Mouse (Mus musculus): ENCODE results near the gene Med22. TPM values are rescaled to one million over a fixed set of nuclear protein-coding genes. Genes with fewer than 3 reads are reported as not detected.
"Not testable (repeated sequence)": the region's sequence is repeated elsewhere in the genome, so short reads cannot be mapped to it uniquely, and the experiment has no call there.

Med22 gene
- polyA plus RNA-seq, 1 experiment = 46.5 TPM

- TF ChIP-seq POLR2A (IDR thresholded peaks at IDR 0.05; ENCODE audit: control insufficient read depth, extremely low read depth, insufficient read depth, low read length, poor library complexity) (no peak), CTCF (IDR thresholded peaks at IDR 0.05; ENCODE audit: borderline replicate concordance, control insufficient read depth, extremely low read depth, insufficient read depth, low read length, poor library complexity) (no peak)
- Histone ChIP-seq H3K36me3 (ENCODE audit: control insufficient read depth, insufficient read depth, low read length) (peaks cover 78% of the 10 kb centered on the region), H3K4me1 (replicated peaks; ENCODE audit: control insufficient read depth, insufficient read depth, low read length) (no peaks in the 10 kb centered on the region), H3K27ac (ENCODE audit: control insufficient read depth, insufficient read depth, low read length) (no peak overlapping the region), H3K4me3 (ENCODE audit: control insufficient read depth, insufficient read depth, low read length) (no peak overlapping the region), H3K27me3 (ENCODE audit: control insufficient read depth, insufficient read depth, low read length) (no peaks in the 10 kb centered on the region)
- 91% methylated on average over 4 of the region's 4 CpGs for WGBS
- no peak for DNase-seq
Measured at GRCm38 (mm10) chr2:26895898-26896297, 14.6 kb downstream of the Med22 start.

- not testable (repeated sequence) for DNase-seq; H3K27me3 ChIP-seq (ENCODE audit: control insufficient read depth, insufficient read depth, low read length); H3K27ac ChIP-seq (ENCODE audit: control insufficient read depth, insufficient read depth, low read length); H3K4me3 ChIP-seq (ENCODE audit: control insufficient read depth, insufficient read depth, low read length); H3K4me1 ChIP-seq (replicated peaks; ENCODE audit: control insufficient read depth, insufficient read depth, low read length)
- peaks cover 17% of the 10 kb centered on the region for H3K36me3 ChIP-seq (ENCODE audit: control insufficient read depth, insufficient read depth, low read length)
- WGBS = 92% methylated on average over 4 of the region's 4 CpGs
Measured at GRCm38 (mm10) chr2:26886170-26886569, 24.3 kb downstream of the Med22 start.

DNA sequence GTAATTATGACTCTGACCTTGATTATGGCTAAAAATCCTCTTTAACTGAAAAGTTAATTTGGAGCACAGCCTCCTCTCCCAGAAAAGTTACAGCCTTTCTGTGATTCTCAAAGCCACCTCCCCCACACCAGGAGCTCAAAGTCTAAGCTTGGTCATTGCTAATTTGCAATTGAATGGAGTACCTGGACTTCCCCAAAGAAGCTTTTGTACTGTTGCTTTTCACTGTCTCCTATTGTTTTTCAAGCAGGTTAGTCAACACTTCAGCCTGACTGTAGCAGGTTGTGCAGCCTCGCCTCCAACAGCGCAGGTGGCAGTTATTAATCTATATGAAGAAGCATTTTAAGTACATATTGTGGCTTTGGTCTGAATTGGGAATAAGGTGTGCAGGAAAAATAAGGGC lies 24.9 kb downstream of the Med22 start:
- WGBS = 98% methylated on average over 2 of the region's 2 CpGs
- not testable (repeated sequence) for H3K27ac ChIP-seq (ENCODE audit: control insufficient read depth, insufficient read depth, low read length); H3K4me1 ChIP-seq (replicated peaks; ENCODE audit: control insufficient read depth, insufficient read depth, low read length); DNase-seq; H3K4me3 ChIP-seq (ENCODE audit: control insufficient read depth, insufficient read depth, low read length); H3K27me3 ChIP-seq (ENCODE audit: control insufficient read depth, insufficient read depth, low read length)
- peaks cover 12% of the 10 kb centered on the region for H3K36me3 ChIP-seq (ENCODE audit: control insufficient read depth, insufficient read depth, low read length)

DNA sequence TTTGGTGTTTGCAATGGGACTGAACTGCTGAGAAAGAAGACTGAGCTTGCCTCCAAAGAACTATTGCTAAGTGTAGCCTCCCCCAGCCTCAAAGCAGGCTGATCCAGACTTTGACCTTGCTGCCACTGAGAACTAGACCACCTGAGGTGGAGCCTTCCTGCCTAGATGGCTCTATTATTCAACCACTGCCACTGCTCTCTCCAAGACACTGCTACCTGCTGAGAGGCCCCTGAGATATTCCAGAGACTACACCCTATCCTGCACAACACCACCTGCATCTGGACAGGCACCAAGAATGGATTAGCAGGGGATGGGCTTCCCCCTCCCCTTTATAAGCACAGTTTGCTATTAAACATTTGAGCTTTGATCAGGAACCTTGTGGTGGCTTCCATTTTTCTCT lies 31.9 kb downstream of the Med22 start:
- DNase-seq = no peak
- Histone ChIP-seq H3K27me3 (ENCODE audit: control insufficient read depth, insufficient read depth, low read length) (no peaks in the 10 kb centered on the region), H3K4me3 (ENCODE audit: control insufficient read depth, insufficient read depth, low read length) (no peak overlapping the region), H3K27ac (ENCODE audit: control insufficient read depth, insufficient read depth, low read length) (no peak overlapping the region), H3K4me1 (replicated peaks; ENCODE audit: control insufficient read depth, insufficient read depth, low read length) (no peaks in the 10 kb centered on the region), H3K36me3 (ENCODE audit: control insufficient read depth, insufficient read depth, low read length) (no peaks in the 10 kb centered on the region)
- TF ChIP-seq CTCF (IDR thresholded peaks at IDR 0.05; ENCODE audit: borderline replicate concordance, control insufficient read depth, extremely low read depth, insufficient read depth, low read length, poor library complexity) = no peak
- TF ChIP-seq POLR2A (IDR thresholded peaks at IDR 0.05; ENCODE audit: control insufficient read depth, extremely low read depth, insufficient read depth, low read length, poor library complexity) = no peak

DNA sequence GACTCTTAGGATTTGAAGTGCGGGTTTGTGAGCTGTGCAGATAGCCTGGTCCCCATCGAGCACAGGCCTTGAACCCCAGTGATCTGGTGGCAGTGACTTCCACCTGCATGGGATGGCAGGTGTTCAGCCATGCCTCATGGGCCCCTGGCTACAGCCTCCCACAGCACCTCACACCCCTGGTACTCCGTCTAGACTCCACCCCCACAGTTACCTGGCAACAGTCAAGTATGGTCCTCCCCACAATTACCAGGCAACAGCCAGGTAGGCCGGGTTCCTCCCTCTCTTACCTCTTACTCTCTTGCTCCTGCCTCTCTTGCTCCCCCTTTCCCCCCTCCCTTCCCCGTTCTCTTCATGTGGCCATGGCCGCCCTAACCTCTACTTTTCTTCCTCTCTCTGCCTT lies 39.8 kb downstream of the Med22 start:
- Histone ChIP-seq H3K4me1 (replicated peaks; ENCODE audit: control insufficient read depth, insufficient read depth, low read length) (no peaks in the 10 kb centered on the region), H3K36me3 (ENCODE audit: control insufficient read depth, insufficient read depth, low read length) (no peaks in the 10 kb centered on the region), H3K27me3 (ENCODE audit: control insufficient read depth, insufficient read depth, low read length) (no peaks in the 10 kb centered on the region), H3K4me3 (ENCODE audit: control insufficient read depth, insufficient read depth, low read length) (no peak overlapping the region), H3K27ac (ENCODE audit: control insufficient read depth, insufficient read depth, low read length) (no peak overlapping the region)
- TF ChIP-seq CTCF (IDR thresholded peaks at IDR 0.05; ENCODE audit: borderline replicate concordance, control insufficient read depth, extremely low read depth, insufficient read depth, low read length, poor library complexity) = no peak
- TF ChIP-seq POLR2A (IDR thresholded peaks at IDR 0.05; ENCODE audit: control insufficient read depth, extremely low read depth, insufficient read depth, low read length, poor library complexity) = no peak
- 77% methylated on average over 6 of the region's 6 CpGs for WGBS
- DNase-seq = no peak

GRCm38 (mm10) chr2:26864879-26865278 lies 45.6 kb downstream of the Med22 start, which contains the start of gene Abo:
Gene Abo, minus strand, starts transcription at chr2:26864979.
- DNase-seq = no peak
- TF ChIP-seq CTCF (IDR thresholded peaks at IDR 0.05; ENCODE audit: borderline replicate concordance, control insufficient read depth, extremely low read depth, insufficient read depth, low read length, poor library complexity) (no peak), POLR2A (IDR thresholded peaks at IDR 0.05; ENCODE audit: control insufficient read depth, extremely low read depth, insufficient read depth, low read length, poor library complexity) (no peak)
- no peaks in the 10 kb centered on the region for H3K36me3 ChIP-seq (ENCODE audit: control insufficient read depth, insufficient read depth, low read length)
- 86% methylated on average over 3 of the region's 3 CpGs for WGBS
- no peaks in the 10 kb centered on the region for H3K27me3 ChIP-seq (ENCODE audit: control insufficient read depth, insufficient read depth, low read length)
- no peak within 1 kb of the TSS for H3K27ac ChIP-seq (ENCODE audit: control insufficient read depth, insufficient read depth, low read length)
- H3K4me3 ChIP-seq (ENCODE audit: control insufficient read depth, insufficient read depth, low read length) = no peak within 1 kb of the TSS
- no peaks in the 10 kb centered on the region for H3K4me1 ChIP-seq (replicated peaks; ENCODE audit: control insufficient read depth, insufficient read depth, low read length)

DNA sequence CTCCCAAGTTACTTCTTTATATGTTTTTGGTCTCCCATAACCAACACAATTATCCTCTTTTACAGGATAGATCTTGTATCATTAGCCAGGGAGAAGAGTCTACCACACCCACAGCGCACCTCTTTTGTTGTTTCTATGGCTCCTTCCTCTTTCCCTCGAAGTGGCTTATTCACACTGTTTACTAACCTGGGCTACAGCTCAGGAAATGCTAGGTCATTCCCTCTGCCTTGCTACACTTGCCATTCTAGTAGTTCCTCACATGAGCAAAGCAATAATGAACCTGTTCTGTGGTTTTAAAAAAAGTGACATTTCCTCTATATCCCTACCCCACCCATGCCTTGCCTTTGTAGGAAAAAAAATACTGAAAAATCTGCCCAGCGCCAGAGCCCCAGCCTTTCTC lies 47.6 kb downstream of the Med22 start:
- H3K27me3 ChIP-seq (ENCODE audit: control insufficient read depth, insufficient read depth, low read length) = no peaks in the 10 kb centered on the region
- DNase-seq = no peak
- no peaks in the 10 kb centered on the region for H3K4me1 ChIP-seq (replicated peaks; ENCODE audit: control insufficient read depth, insufficient read depth, low read length)
- no peaks in the 10 kb centered on the region for H3K36me3 ChIP-seq (ENCODE audit: control insufficient read depth, insufficient read depth, low read length)
- H3K4me3 ChIP-seq (ENCODE audit: control insufficient read depth, insufficient read depth, low read length) = no peak overlapping the region
- WGBS = 16% methylated on average over 3 of the region's 3 CpGs
- no peak overlapping the region for H3K27ac ChIP-seq (ENCODE audit: control insufficient read depth, insufficient read depth, low read length)
- no peak for TF ChIP-seq POLR2A (IDR thresholded peaks at IDR 0.05; ENCODE audit: control insufficient read depth, extremely low read depth, insufficient read depth, low read length, poor library complexity)
- TF ChIP-seq CTCF (IDR thresholded peaks at IDR 0.05; ENCODE audit: borderline replicate concordance, control insufficient read depth, extremely low read depth, insufficient read depth, low read length, poor library complexity) = no peak

Other genes with a start within 250 kb of the Med22 start
- 0.85 and 1.3 TPM in 2 replicates for gene Lcn4, start 239.4 kb downstream of the Med22 start, polyA plus RNA-seq (2012; rRNA removed)
- 0.06 TPM in 1 of 2 replicates, not detected in the other for gene Abo, start 45.7 kb downstream of the Med22 start, polyA plus RNA-seq (2012; rRNA removed)
- gene Surf6, start 7.8 kb downstream of the Med22 start, polyA plus RNA-seq (2012; rRNA removed) = 20.8 and 23.1 TPM in 2 replicates
- gene Rpl7a, start 87 bp upstream of the Med22 start, polyA plus RNA-seq (2012; rRNA removed) = 799 and 817 TPM in 2 replicates
- gene Surf2, start 5.7 kb upstream of the Med22 start, polyA plus RNA-seq (2012; rRNA removed) = 33.8 and 36.4 TPM in 2 replicates
- 72.7 and 78.5 TPM in 2 replicates for gene Surf1, start 5.9 kb upstream of the Med22 start, polyA plus RNA-seq (2012; rRNA removed)
- 410 and 472 TPM in 2 replicates for gene Surf4, start 23.3 kb upstream of the Med22 start, polyA plus RNA-seq (2012; rRNA removed)
- gene Stkld1, start 23.4 kb upstream of the Med22 start, polyA plus RNA-seq (2012; rRNA removed) = 0.75 and 0.96 TPM in 2 replicates
- 49.7 and 56.2 TPM in 2 replicates for gene Rexo4, start 53.7 kb upstream of the Med22 start, polyA plus RNA-seq (2012; rRNA removed)
- gene Adamts13, start 62.7 kb upstream of the Med22 start, polyA plus RNA-seq (2012; rRNA removed) = 1.1 and 1.2 TPM in 2 replicates
- 58.9 and 63.9 TPM in 2 replicates for gene Cacfd1, start 99.2 kb upstream of the Med22 start, polyA plus RNA-seq (2012; rRNA removed)
- gene Slc2a6, start 117.3 kb upstream of the Med22 start, polyA plus RNA-seq (2012; rRNA removed) = 14.0 and 17.5 TPM in 2 replicates
- gene Mymk, start 161.5 kb upstream of the Med22 start, polyA plus RNA-seq (2012; rRNA removed) = 0.61 and 0.81 TPM in 2 replicates
- 16.1 and 16.5 TPM in 2 replicates for gene Adamtsl2, start 168.7 kb upstream of the Med22 start, polyA plus RNA-seq (2012; rRNA removed)
- gene Fam163b, start 231.8 kb upstream of the Med22 start, polyA plus RNA-seq (2012; rRNA removed) = 7.8 and 13.3 TPM in 2 replicates